Mouse (Mus musculus) liver, adult 2 months (tissue): Measurements from ENCODE around the gene Scel. TPM values are rescaled to one million over a fixed set of nuclear protein-coding genes. Genes with fewer than 3 reads are reported as not detected.

Experiments used
- DNase-seq: peaks from one replicate; pipeline ENCODE4 v3.0.0-alpha.2; 2011; ENCODE audit warnings: low read depth, low spot score; ENCODE audit errors: extremely low read depth
- H3K27ac ChIP-seq: fragments of 200-500 bp; replicated peaks from 2 replicates; pipeline ENCODE4 v1.5.1; 2012; ENCODE audit warnings: low read depth, mild to moderate bottlenecking, control low read depth, inconsistent platforms, low read length; ENCODE audit not compliant: insufficient read depth
- H3K27me3 ChIP-seq: fragments of 200-500 bp; 2 replicates; pipeline ENCODE4 v1.6.1; 2012; ENCODE audit warnings: mild to moderate bottlenecking, moderate library complexity, low read length, inconsistent platforms; ENCODE audit not compliant: control insufficient read depth, insufficient read depth
- H3K36me3 ChIP-seq: fragments of 200-500 bp; 2 replicates; pipeline ENCODE4 v1.6.1; 2012; ENCODE audit warnings: low read length, inconsistent platforms; ENCODE audit not compliant: control insufficient read depth, insufficient read depth
- H3K4me1 ChIP-seq: fragments of 200-500 bp; 2 replicates; pipeline ENCODE4 v1.6.1; 2011; ENCODE audit warnings: low read length; ENCODE audit not compliant: control insufficient read depth, insufficient read depth
- H3K4me3 ChIP-seq: fragments of 200-500 bp; 2 replicates; pipeline ENCODE4 v1.5.1; 2011; ENCODE audit warnings: low read depth, mild to moderate bottlenecking, control low read depth, low read length, moderate library complexity; ENCODE audit not compliant: insufficient read depth
- H3K79me2 ChIP-seq: fragments of 200-500 bp; 2 replicates; pipeline ENCODE4 v1.6.1; 2012; ENCODE audit warnings: inconsistent platforms, mild to moderate bottlenecking, low read length, moderate library complexity; ENCODE audit not compliant: control insufficient read depth, insufficient read depth
- H3K9ac ChIP-seq: fragments of 200-500 bp; 2 replicates; pipeline ENCODE4 v1.6.1; 2012; ENCODE audit warnings: low read depth, mild to moderate bottlenecking, control low read depth, inconsistent platforms, low read length
- CTCF ChIP-seq: fragments of 200-500 bp; IDR thresholded peaks from 2 replicates; pipeline ENCODE4 v1.5.1; 2011; ENCODE audit warnings: low read depth, low read length, control low read depth
- POLR2A ChIP-seq: fragments of 200-500 bp; IDR thresholded peaks from 2 replicates; pipeline ENCODE4 v1.6.1; 2011; ENCODE audit warnings: low read length, control low read depth; ENCODE audit not compliant: insufficient read depth; ENCODE audit errors: extremely low read depth
- WGBS: fragments of 180-500 bp; shearing (Covaris S2); methylation state at CpG from one replicate; pipeline ENCODE4 v1.1.7; 2018; 5-methylcytosine and 5-hydroxymethylcytosine counted together
- polyA plus RNA-seq: library from polyadenylated mRNA; depleted of rRNA; stranded (reverse); fragments of >200 nt; gene quantifications from 2 replicates; pipeline ENCODE4 v1.2.3, GENCODE M21; 2012
- total RNA-seq: library from RNA; depleted of rRNA; stranded (reverse); fragments of >200 nt; gene quantifications from 2 replicates; pipeline ENCODE4 v1.2.3, GENCODE M21; 2014

Scel gene
- total and polyA plus RNA-seq, 2 experiments: not detected

- no peak overlapping the region for H3K4me3 ChIP-seq
- no peaks in the 10 kb centered on the region for H3K79me2 ChIP-seq
- no peak for TF ChIP-seq CTCF
- TF ChIP-seq POLR2A: no peak
- no peaks in the 10 kb centered on the region for H3K36me3 ChIP-seq
- H3K27ac ChIP-seq: no peak overlapping the region
- WGBS: 83% methylated on average over 8 of the region's 8 CpGs
- H3K9ac ChIP-seq: no peak overlapping the region
- no peak for DNase-seq
- H3K27me3 ChIP-seq: no peaks in the 10 kb centered on the region
- no peaks in the 10 kb centered on the region for H3K4me1 ChIP-seq
These were observed 2.3 kb downstream of the Scel start for GRCm38 (mm10) chr14:103515419-103515818.

GRCm38 (mm10) chr14:103526286-103526685 is 13.1 kb downstream of the Scel start:
- 68% methylated on average over 1 of the region's 1 CpGs for WGBS
- no peak overlapping the region for H3K27ac ChIP-seq
- H3K27me3 ChIP-seq: no peaks in the 10 kb centered on the region
- no peak for TF ChIP-seq POLR2A
- TF ChIP-seq CTCF: no peak
- no peaks in the 10 kb centered on the region for H3K4me1 ChIP-seq
- no peaks in the 10 kb centered on the region for H3K36me3 ChIP-seq
- no peak overlapping the region for H3K9ac ChIP-seq
- no peak for DNase-seq
- no peak overlapping the region for H3K4me3 ChIP-seq
- no peaks in the 10 kb centered on the region for H3K79me2 ChIP-seq

GRCm38 (mm10) chr14:103529733-103530367 is 16.7 kb downstream of the Scel start:
- H3K4me3 ChIP-seq: no peak overlapping the region
- H3K79me2 ChIP-seq: no peaks in the 10 kb centered on the region
- no peak overlapping the region for H3K27ac ChIP-seq
- no peak for DNase-seq
- no peaks in the 10 kb centered on the region for H3K27me3 ChIP-seq
- TF ChIP-seq CTCF: no peak
- WGBS: 80% methylated on average over 13 of the region's 13 CpGs
- H3K4me1 ChIP-seq: no peaks in the 10 kb centered on the region
- no peaks in the 10 kb centered on the region for H3K36me3 ChIP-seq
- H3K9ac ChIP-seq: no peak overlapping the region

GRCm38 (mm10) chr14:103531722-103532341 is 18.7 kb downstream of the Scel start:
- no peak for DNase-seq
- Histone ChIP-seq H3K4me1 (no peaks in the 10 kb centered on the region), H3K27ac (no peak overlapping the region), H3K4me3 (no peak overlapping the region), H3K79me2 (no peaks in the 10 kb centered on the region), H3K9ac (no peak overlapping the region), H3K27me3 (no peaks in the 10 kb centered on the region), H3K36me3 (no peaks in the 10 kb centered on the region)
- 84% methylated on average over 11 of the region's 11 CpGs for WGBS
- no peak for TF ChIP-seq POLR2A
- no peak for TF ChIP-seq CTCF

- no peak overlapping the region for H3K4me3 ChIP-seq
- DNase-seq: no peak
- WGBS: 73% methylated on average over 8 of the region's 8 CpGs
These were observed 22.4 kb downstream of the Scel start for GRCm38 (mm10) chr14:103535511-103536024.

GRCm38 (mm10) chr14:103536334-103536733 is 23.2 kb downstream of the Scel start:
- H3K27me3 ChIP-seq: no peaks in the 10 kb centered on the region
- H3K9ac ChIP-seq: no peak overlapping the region
- DNase-seq: no peak
- 32% methylated on average over 10 of the region's 10 CpGs for WGBS
- TF ChIP-seq CTCF: no peak
- no peak for TF ChIP-seq POLR2A
- no peak overlapping the region for H3K27ac ChIP-seq
- H3K4me3 ChIP-seq: no peak overlapping the region
- H3K36me3 ChIP-seq: no peaks in the 10 kb centered on the region
- H3K79me2 ChIP-seq: no peaks in the 10 kb centered on the region
- H3K4me1 ChIP-seq: no peaks in the 10 kb centered on the region

More at GRCm38 (mm10) chr14:103535511-103536024, 22.4 kb downstream of the Scel start:
- Histone ChIP-seq H3K27ac (no peak overlapping the region), H3K27me3 (no peaks in the 10 kb centered on the region), H3K36me3 (no peaks in the 10 kb centered on the region), H3K4me1 (no peaks in the 10 kb centered on the region), H3K79me2 (no peaks in the 10 kb centered on the region), H3K9ac (no peak overlapping the region)
- TF ChIP-seq CTCF (no peak), POLR2A (no peak)
